Mouse (Mus musculus): Measurements from ENCODE around the gene Vdr. TPM values are rescaled to one million over a fixed set of nuclear protein-coding genes. Genes with fewer than 3 reads are reported as not detected.

The Vdr gene
- total RNA-seq, 2 experiments from 2014 or later, result 0.07 TPM; not detected in 1

DNA sequence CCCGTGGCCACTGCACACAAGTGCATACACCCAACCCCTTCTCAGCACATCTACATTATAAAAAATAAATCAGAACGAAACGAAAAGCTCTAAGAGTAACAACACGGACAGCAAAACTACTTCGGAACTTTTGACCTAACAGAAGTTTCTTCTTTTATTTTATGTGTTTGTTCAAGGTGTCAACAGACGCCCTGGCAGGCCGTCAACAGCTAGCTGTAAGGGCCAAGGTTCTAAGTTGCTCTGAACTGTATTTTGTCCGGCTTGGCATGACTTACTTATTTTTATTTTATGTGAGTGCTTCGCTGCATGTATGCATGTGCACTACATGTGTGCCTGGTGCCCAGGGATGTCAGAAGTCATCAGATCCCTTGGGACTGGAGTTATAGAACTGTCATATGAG is 11.4 kb upstream of the Vdr start:
- DNase-seq (ENCODE audit: low spot score in 2 of 2), result no peak

DNA sequence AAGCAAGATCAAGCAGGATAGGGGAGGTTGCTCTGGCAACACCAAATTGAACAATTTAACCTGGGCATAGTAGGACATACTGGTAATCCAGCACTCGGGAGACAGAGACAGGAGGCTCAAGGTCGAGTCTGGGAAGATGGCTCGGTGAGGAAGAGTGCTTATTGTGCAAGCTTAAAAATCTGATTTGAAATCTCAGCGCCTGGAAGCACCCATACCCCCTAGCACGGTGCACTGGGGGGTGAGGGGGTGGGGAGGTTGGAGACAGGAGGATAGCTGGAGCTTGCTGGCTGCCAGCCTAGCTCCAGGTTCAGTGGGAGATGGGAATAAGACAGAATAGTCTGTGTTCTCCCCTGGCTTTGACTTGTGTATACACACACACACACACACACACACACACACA is 9.9 kb upstream of the Vdr start:
- DNase-seq (ENCODE audit: low spot score in 2 of 2), result no peak

DNA sequence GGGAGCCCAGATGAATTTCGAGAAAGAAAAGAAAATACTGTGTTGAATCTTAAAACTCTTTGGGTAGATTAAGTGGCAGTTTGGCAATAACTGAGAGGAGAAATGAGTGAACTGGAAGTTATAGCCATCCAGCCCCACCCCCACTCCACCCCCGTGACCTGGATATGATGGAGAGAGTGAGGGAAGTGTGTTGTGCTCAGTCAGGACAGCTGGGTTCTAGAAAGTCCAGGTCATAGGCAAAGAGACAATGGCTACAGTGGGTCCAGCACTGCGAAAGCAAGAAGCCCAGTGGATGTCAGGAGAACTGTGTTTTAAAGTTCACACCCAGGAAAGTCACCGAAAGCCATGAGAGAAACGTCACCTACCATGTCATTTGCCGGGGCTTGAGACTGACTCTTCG is 8.8 kb upstream of the Vdr start:
- DNase-seq (ENCODE audit: low spot score in 2 of 2), result no peak

DNA sequence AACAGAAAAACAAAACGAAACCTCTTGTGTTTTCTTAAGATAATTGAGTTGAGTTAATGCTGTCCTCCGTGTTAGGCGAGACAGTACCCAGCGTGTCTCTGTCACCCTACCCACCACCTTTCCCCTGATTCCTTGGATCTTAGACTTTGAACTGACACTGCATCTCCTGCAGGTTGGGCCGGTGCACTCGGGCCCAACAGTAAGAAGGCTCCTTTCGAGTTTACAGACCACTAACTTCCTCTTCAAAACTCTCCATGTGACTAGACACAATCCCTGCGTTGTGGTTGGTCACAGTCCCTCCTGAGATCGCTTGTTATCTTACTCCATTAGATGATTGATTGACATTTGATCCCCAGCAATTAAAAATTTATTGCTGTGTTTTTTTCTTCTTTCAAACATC is 7.6 kb upstream of the Vdr start:
- DNase-seq (ENCODE audit: low spot score in 2 of 2), result no peak

DNA sequence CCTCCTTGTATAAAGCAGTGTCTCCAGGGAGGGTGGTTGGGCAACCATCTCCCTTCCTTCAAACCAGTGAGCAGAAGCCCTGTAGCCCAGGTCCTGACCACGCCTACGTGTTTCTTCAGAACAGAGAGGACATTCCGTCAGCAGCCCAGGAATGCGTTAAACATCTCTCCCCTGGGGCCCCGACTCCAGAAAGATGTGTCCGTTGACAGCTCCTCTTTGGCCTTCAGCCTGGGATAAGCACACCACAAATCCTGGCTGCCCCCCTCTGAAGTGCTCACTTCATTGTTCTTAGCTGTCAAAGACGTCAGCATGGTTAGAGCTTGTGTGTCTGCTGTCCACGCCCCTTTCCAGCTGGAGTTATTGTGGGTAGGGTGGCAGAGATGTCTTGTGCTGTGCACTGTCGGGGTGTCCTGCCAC is 3.9 kb upstream of the Vdr start:
- DNase-seq (ENCODE audit: low spot score in 2 of 2), result no peak

DNA sequence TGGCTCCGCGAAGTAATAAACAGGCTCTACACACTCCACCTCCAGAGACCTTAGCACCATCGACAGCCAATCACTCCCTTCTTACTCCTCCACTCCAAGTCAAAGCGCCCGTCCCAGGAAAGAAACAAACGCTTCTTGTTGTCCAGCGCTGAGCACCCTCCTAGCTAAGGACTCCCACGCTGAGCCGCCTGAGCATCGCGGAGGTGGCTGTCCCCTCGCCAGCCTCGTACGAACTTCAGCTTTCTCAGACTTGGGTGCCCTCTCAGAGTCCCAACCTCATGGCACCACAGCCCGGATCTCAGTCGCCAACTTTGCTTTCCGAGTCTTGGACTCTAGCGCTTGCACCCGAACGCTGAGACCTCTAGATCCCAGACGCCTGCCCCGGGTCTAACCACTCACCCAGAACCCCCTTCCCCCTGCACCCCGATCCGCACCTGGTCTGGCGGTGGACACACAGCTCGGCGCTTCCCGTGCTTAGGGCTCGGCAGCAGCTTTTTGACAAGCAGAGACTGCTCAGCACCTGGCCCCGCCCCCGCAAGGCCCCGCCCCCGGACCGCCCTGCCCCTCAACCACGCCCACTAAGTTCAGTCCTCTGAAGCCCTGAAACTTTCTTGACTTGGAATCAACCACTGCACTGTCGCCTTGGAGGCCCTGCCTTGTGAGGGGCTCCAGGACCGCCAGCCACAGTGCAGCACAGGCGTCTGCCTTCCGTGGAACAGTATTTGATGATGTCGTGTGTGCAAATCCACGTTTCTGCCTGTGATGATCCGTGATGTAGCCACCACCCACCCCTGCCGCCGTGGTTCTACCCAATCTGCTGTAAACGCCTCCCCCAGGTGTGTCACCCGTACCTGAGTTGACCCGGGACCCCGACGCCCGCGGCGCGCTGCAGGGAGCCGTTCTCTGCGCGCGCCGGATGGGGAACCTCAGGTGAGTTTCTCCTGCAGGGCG is 2.4 kb downstream of the Vdr start:
- DNase-seq (ENCODE audit: low spot score in 2 of 2), result peak in 1 of 2 experiments; percentile 16

DNA sequence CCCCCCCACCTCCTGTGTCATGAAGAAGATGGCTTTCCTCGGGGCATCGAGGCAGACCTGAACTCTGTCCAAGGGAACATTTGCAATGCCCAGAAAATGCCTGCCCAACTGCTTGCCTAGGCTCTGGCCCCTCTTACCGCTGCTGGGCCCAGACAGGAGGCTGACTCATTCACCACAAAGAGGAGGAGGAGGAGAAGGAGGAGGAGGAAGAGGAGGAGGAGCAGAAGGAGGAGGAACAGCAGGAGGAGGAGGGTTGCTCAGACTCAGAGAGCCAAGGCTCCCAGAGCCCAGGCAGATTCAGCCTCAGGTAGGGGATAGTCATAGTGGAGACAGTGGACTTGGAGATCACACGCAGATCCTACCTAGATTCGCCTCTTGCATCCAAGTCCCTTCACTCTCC is 3.2 kb downstream of the Vdr start:
- DNase-seq (ENCODE audit: low spot score in 2 of 2), result no peak

DNA sequence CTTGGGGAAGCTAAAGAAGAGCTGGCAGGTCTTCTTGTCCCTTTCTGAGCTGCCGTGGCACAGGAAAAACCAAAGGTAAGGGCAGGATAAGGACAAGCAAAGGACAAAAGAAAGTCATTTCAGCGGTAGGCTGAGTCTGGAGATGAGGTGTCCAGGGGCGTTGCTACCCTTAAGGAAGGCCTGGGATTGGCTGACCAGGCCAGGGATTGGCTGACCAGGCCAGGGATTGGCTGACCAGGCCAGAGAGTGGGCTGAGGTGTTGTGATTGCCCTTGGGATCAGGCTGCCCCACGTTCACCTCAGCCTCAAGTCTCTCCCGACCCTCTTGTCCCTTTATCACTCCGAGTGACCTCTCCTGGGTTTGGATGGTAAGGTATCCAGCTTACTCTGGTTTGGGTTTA is 5.1 kb downstream of the Vdr start:
- DNase-seq (ENCODE audit: low spot score in 2 of 2), result no peak

DNA sequence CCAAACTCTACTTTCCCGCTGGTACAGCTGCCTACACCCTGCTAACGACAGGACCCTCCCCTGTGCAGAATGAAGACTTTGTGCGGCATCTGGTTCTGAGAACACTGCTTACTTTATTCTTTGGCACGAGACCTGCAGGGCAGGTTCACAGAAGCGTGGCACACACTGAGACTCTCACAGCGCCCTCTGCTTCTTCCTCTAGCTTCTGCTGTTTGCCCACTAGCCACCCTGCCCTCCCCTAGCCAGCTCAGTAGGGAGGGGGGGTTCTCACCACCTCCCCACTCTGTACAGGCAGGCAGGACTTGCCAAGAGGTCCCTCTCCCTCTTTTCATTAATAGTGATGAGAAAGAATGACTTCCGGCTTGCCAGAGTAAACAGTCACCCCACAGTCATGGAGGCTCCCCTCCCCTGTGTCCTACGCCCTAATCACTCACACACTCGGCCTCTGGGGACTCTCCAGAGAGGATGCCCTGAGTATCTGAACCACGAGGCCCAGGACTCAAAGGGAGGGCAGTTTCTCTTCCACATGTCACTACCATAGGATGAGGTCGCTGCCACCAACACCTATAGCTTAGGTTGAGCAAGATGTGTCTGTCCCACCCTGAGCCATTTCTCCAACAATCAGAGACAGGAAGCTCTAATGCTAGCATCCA is 6.0 kb downstream of the Vdr start:
- no peak for DNase-seq (ENCODE audit: low spot score in 2 of 2)

DNA sequence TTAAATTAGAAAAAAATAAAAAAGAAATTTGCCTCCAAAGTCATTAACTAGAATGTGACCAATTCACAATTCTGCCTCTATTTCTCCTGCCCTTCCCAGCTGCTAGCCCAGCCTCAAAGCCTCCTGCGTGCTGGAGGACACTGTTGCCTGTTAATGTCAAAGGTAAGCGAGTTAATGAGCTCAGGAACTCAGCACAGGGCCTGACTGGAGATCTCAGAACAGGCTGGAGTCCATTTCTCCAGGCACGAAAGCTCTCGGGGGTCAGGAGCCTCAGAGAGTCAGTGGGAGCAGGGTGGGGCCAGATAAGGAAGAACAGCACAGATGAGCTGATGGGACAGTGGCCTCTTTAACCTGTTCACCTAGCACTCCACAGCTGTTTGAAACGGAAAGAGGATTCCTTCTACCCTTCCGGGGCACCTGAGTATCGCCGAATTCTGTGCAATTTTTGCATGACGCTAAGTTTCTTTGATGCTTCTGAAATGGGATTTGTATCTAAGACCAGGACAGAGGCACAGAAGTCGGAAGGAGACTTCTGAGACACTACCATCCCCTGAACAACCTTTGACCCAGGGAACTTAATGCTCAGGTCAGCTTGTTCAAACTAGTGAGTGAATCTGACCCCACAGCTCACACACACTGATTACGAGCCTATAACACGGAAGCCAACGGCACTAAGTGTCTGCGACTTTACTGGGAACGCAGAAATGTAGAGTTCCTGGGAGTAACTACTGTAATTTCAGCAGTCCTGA is 7.0 kb downstream of the Vdr start:
- DNase-seq (ENCODE audit: low spot score in 2 of 2), result no peak

DNA sequence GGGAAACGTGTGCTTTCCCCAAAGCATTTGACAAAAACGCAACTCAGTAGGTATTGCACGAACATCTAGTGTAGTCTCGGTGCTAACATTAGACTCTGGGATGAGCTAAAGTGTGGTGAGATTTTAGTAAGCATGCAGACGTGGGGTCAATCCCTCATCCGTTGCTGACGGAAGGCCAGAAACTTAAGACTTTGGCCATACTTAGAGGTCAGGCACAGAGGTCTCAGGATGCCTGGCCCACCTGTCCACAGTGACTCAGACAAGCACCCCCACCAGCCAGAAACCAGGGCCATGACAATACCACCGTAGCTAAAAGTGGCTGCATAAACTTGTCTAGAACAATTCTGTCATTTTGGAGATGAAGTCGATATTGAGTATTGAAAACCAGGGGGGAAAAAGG is 9.4 kb downstream of the Vdr start:
- DNase-seq (ENCODE audit: low spot score in 2 of 2), result no peak

DNA sequence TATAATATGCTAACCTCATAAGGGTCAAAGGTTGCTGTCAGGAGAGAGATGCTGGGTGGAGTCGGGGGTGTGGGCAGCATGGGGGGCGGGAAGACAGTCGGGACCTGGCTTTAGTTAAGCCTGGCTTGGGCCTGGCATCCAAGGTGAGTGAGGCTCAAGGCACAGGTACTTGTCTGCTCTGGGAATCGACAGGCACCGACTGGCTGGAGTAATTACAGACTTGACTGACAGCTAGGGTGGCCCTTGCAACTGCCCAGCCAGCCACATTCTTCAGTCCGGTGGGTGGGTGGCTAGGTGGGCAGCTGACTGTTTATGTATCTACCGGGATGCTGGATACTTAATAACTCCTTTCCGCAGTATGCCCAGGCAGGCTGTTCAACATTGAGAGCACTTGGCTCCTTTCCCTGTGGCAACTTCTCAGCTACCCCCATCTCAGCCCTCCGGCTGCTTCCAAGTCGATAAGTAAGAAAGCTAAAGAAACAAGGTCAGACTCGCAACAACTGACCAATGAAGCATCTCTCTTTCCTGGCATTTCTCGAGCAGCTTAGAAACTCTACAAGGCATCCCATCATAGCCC is 10.0 kb downstream of the Vdr start:
- no peak for DNase-seq (ENCODE audit: low spot score in 2 of 2)

DNA sequence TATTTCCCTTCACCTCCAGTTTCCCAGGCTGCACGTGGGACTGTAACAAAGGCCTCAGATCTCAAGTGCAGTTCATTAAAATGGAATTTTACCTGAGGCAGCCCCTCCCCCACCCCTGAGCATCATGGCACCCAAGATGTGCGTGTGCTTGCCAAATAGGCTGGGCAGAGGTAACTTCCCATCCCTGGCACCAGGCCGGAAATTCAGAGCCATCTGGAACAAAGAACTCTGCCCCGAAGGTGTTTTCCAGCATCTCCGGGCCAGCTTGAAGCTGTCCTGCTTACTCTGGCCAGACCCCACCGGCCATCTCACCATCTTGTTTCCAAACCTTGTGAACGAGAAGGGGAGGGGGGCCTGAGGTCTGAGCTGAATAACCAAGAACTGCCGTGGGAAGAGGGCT is 10.7 kb downstream of the Vdr start:
- DNase-seq (ENCODE audit: low spot score in 2 of 2), result no peak

DNA sequence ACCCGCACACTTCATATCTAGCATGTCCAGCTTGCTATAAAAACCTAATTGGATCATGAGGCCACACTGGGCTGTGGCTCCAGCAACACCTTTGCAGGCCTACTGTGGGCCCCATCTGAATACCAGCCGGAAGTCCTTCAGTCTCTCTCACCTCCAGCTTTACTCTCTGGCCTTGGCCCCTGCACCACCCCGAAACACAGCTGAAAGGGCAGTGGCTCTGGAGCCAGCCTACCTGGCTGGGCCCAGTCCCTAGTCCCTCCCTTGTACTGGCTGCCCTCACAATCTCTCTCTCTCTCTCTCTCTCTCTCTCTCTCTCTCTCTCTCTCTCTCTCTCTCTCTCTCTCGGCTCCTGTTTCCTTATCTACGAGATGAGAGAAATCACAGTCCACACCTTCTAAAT is 11.6 kb downstream of the Vdr start:
- no peak for DNase-seq (ENCODE audit: low spot score in 2 of 2)

DNA sequence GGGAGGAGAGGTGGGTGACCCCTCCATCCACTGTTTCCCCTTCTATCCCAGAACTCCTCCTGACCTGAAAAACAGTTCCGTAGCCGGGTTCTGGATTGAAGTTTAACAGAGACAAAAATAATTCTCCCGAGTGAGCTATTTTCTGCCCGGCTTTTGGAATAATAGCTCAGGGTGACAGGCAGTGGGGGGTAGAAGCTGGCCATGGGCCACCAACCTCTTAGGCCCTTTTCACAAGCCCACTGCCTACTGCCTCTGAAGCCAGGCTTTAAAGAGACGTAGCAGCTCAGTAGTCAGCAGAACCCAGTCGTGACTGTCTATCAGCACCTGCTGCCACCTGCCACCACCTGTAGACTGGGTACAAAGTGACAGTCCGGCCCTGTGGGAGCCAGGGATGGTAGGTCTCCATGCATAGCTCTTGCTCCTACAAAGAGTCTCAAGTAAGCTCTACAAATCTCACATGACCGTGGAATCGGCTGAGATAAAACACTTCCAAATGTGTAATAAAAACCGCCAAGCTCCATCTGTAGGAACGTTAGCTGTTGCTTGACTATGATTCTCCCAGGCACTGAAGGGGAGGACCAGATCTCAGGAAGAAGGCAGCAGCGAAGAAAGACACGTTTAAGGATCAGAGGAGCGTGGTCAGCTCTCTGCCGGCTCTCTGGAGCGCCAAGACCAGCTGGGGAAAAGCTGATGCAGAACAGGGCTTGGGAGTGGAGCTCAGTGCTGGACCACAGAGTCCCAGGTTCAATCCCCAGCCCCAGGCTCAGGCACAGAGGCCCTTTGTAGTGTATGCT is 13.4 kb downstream of the Vdr start:
- no peak for DNase-seq (ENCODE audit: low spot score in 2 of 2)

DNA sequence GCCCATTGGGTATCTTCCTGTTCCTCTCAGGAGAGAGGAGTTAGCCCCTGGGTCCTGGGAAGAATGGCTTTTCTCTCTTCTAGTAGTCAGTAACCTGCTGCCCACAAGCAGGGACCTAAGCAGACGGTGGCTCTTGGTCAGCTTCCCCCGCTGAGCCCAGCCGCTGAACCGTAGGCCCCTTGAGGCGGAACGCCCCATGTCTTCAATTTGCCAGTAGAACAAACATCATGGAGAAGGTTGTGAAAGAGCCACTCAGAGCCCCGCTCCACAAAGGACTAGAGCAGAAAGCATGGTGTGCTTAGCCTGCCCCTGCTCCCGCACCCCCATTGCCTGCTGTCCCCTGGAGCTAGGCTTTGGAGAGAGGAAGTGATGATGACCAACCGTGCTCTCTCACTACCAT is 14.1 kb downstream of the Vdr start:
- no peak for DNase-seq (ENCODE audit: low spot score in 2 of 2)

DNA sequence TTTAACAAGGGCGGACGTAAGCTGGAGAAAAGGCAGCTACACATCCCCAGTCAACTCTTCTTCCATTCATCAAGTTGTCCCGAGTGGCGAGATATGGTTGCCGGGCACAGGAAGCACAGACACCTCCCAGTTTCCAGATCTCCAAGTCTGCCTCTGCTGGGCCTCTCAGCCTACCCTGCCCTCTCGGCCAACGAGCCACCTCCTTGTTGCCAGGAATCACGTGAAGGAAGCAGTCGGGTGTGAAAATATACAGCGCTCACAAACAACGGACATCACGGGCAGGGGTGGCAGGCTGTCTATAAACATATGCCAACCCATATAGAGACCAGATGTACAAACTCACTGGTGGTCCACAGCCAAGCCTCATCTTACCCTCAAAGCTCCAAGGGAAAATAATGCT is 14.6 kb downstream of the Vdr start:
- DNase-seq (ENCODE audit: low spot score in 2 of 2), result no peak

DNA sequence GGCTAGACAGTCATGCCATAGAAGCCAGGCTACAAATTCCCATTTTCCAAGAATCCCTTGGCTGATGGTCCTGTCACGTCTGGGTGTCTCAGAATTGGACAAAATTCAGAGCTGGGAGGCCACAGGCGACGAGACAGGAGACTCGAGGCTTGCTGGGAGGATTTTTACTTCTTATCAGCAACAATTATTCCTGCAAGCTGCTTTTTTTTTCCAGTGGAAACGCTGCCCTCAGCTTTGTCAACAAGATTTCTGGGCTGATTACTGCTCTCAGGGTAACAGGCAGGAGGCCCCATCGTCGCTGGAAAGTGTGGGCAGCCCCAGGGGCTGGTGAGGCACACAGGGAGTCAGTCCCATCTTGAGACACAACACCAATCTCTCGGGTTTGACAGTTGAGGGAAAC is 17.9 kb downstream of the Vdr start:
- no peak for DNase-seq (ENCODE audit: low spot score in 2 of 2)

DNA sequence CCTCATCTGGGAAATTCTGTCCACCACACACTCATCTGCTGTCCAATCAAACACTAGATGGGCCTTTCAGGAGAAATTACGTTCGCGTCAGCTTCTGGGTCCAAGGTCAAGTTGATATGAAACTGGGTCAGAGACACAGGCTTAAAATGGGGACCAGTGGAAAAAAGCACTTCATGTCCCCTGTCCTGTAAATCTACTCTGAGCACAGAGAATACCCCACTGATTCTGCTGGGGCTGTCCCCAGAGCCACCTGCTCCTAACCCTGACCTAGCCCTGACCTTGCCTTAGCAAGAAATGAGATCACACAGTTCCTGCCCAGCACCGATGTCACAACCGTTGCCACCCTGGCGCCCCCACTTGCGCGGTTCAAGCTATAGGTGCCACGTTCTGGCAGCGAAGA is 20.0 kb downstream of the Vdr start:
- DNase-seq (ENCODE audit: low spot score in 2 of 2), result no peak

DNA sequence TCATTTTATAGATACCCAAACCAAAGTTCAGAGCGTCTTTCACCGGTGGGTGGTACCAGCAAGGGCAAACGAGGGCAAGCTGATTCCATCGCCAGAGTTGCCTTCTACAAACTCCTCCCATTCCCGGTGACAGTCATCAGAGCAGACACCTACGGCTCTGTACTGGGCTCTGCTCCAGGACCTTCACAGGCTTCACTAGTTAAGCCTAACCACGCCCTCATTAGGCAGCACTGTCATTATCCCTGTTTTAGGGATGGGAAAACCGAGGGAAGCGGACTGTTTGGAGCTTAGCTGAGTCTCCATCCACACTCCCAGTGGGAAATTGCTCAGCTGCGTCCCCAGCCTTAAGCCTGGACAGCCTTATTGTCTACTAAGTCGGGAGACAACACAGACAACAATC is 20.4 kb downstream of the Vdr start:
- DNase-seq (ENCODE audit: low spot score in 2 of 2), result no peak

DNA sequence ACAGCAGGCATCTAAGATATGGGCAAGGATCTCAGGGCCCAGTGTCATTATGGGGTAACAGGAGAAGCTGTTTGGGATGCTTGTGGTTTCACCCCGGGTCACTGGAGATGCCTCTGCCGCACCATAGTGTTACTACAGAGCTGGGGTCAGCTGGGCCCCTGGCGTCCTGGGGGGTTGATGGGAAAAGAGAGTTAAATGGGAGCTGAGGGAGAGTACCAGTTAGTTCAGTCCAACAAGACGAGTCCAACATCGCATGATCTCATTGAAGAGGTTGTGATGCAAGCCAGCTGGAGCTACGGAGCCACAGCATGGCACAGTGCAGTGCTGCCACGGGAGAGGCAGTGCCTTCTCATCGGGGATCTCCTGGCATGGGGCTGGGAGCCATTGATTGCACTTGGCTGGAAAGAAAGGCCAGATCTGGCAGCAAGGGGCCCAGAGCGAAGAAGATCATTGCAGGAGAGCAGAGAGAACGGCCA is 22.9 kb downstream of the Vdr start:
- DNase-seq (ENCODE audit: low spot score in 2 of 2), result no peak
